Mouse (Mus musculus) G1E (cell line): ENCODE measurements around the gene Tifa. TPM values are rescaled to one million over a fixed set of nuclear protein-coding genes. Genes with fewer than 3 reads are reported as not detected.

Experiments used
- ATAC-seq: 2 replicates; pipeline ENCODE4 v1.8.0; 2016; ENCODE audit warnings: mild to moderate bottlenecking; ENCODE audit not compliant: insufficient number of reproducible peaks, poor library complexity, low FRiP score, severe bottlenecking; ENCODE audit errors: extremely low read depth
- DNase-seq: peaks from one replicate; pipeline ENCODE4 v3.0.0; 2012; ENCODE audit warnings: low spot score
- H3K27me3 ChIP-seq: 2 replicates; pipeline ENCODE4 v1.6.1; 2012; ENCODE audit warnings: mild to moderate bottlenecking, low read length, inconsistent platforms; ENCODE audit not compliant: insufficient read depth
- H3K36me3 ChIP-seq: replicated peaks from 2 replicates; pipeline ENCODE3; 2012; ENCODE audit warnings: mild to moderate bottlenecking, inconsistent platforms
- H3K4me1 ChIP-seq: 2 replicates; pipeline ENCODE4 v1.6.1; 2012; ENCODE audit warnings: low read depth, low read length, inconsistent platforms, mixed read lengths; ENCODE audit not compliant: insufficient read depth
- H3K4me3 ChIP-seq: 2 replicates; pipeline ENCODE4 v1.5.1; 2012; ENCODE audit warnings: low read depth, mild to moderate bottlenecking, inconsistent platforms, low read length, moderate library complexity, mixed read lengths
- H3K9me3 ChIP-seq: replicated peaks from 2 replicates; pipeline ENCODE4 v1.6.1; 2012; ENCODE audit warnings: inconsistent platforms
- CTCF ChIP-seq: IDR thresholded peaks from 2 replicates; pipeline ENCODE4 v1.5.1; 2012; ENCODE audit warnings: low read depth, low read length, inconsistent platforms, mixed read lengths
- GATA1 ChIP-seq: IDR thresholded peaks from 2 replicates; pipeline ENCODE4 v1.6.1; 2012; ENCODE audit warnings: borderline replicate concordance, low read length, inconsistent platforms, mixed read lengths
- GATA2 ChIP-seq: IDR thresholded peaks from 2 replicates; pipeline ENCODE4 v1.6.1; 2012; ENCODE audit warnings: low read depth, low read length, inconsistent platforms, borderline replicate concordance
- POLR2AphosphoS5 ChIP-seq: IDR thresholded peaks from 2 replicates; pipeline ENCODE4 v1.6.1; 2012; ENCODE audit warnings: low read depth, low read length, inconsistent platforms; ENCODE audit not compliant: insufficient replicate concordance
- TAL1 ChIP-seq: conservative IDR thresholded peaks from 2 replicates; pipeline ENCODE4 v1.6.1; 2012; ENCODE audit warnings: low read depth, low read length, inconsistent platforms, mixed read lengths
- polyA plus RNA-seq: library from polyadenylated mRNA; stranded (reverse); fragments of >175 nt; gene quantifications from 2 replicates; pipeline ENCODE4 v1.2.3, GENCODE M21; 2012
- total RNA-seq, 2 experiments: library from RNA; stranded (forward) in 1 of 2; stranded (reverse) in 1 of 2; fragments of 200-1000 nt in 1 of 2; fragments of >200 nt in 1 of 2; fragmentation: Nextera tagmentation in 1 of 2; gene quantifications; 2 replicates each; pipeline ENCODE4 v1.2.3; 2014 to 2017

Gene Tifa
- total and polyA plus RNA-seq, 3 experiments = 7.4 to 20.1 (median 11.5) TPM

GRCm38 (mm10) chr3:127762403-127762802 is 27.2 kb upstream of the Tifa start:
- TF ChIP-seq CTCF (no peak), GATA2 (no peak), POLR2AphosphoS5 (no peak), GATA1 (no peak), TAL1 (no peak)
- Histone ChIP-seq H3K27me3 (peaks cover 10% of the 10 kb centered on the region), H3K4me3 (no peak overlapping the region), H3K36me3 (no peaks in the 10 kb centered on the region), H3K4me1 (no peaks in the 10 kb centered on the region), H3K9me3 (no peaks in the 10 kb centered on the region)
- DNase-seq = no peak
- ATAC-seq = no peak

GRCm38 (mm10) chr3:127763076-127763612 is 26.5 kb upstream of the Tifa start:
- Histone ChIP-seq H3K4me3 (no peak overlapping the region), H3K4me1 (no peaks in the 10 kb centered on the region), H3K36me3 (no peaks in the 10 kb centered on the region), H3K9me3 (no peaks in the 10 kb centered on the region), H3K27me3 (peaks cover 8% of the 10 kb centered on the region; the same call in 1 of the 2 replicates)
- ATAC-seq (peak; percentile 66), DNase-seq (peak; percentile 50)
- TF ChIP-seq CTCF (peak; percentile 54), GATA2 (no peak)

GRCm38 (mm10) chr3:127764541-127764940 is 25.1 kb upstream of the Tifa start:
- DNase-seq (no peak), ATAC-seq (no peak)
- Histone ChIP-seq H3K4me1 (no peaks in the 10 kb centered on the region), H3K27me3 (peaks cover 8% of the 10 kb centered on the region; the same call in 1 of the 2 replicates), H3K36me3 (no peaks in the 10 kb centered on the region), H3K9me3 (no peaks in the 10 kb centered on the region), H3K4me3 (no peak overlapping the region)
- TF ChIP-seq TAL1 (no peak), POLR2AphosphoS5 (no peak), GATA2 (no peak), CTCF (no peak), GATA1 (no peak)

GRCm38 (mm10) chr3:127765971-127766370 is 23.6 kb upstream of the Tifa start:
- Histone ChIP-seq H3K36me3 (no peaks in the 10 kb centered on the region), H3K4me1 (no peaks in the 10 kb centered on the region), H3K27me3 (peaks cover 7% of the 10 kb centered on the region; the same call in 1 of the 2 replicates), H3K4me3 (no peak overlapping the region), H3K9me3 (no peaks in the 10 kb centered on the region)
- DNase-seq (no peak), ATAC-seq (no peak)
- TF ChIP-seq CTCF (no peak), POLR2AphosphoS5 (no peak), GATA2 (no peak), GATA1 (no peak), TAL1 (no peak)

- ATAC-seq (no peak), DNase-seq (no peak)
- Histone ChIP-seq H3K36me3 (no peaks in the 10 kb centered on the region), H3K4me1 (no peaks in the 10 kb centered on the region), H3K4me3 (no peak overlapping the region), H3K9me3 (no peaks in the 10 kb centered on the region), H3K27me3 (peaks cover 9% of the 10 kb centered on the region; the same call in 1 of the 2 replicates)
- TF ChIP-seq CTCF (no peak), TAL1 (no peak), POLR2AphosphoS5 (no peak), GATA1 (no peak), GATA2 (no peak)
Measured at GRCm38 (mm10) chr3:127769146-127769545, 20.5 kb upstream of the Tifa start.

- DNase-seq (no peak), ATAC-seq (peak; percentile 57; the same call in 1 of the 2 replicates)
- Histone ChIP-seq H3K27me3 (0 out of 2 replicates have a peak, but pooled peaks cover 6% of the 10 kb centered on the region), H3K36me3 (no peaks in the 10 kb centered on the region), H3K4me3 (peak within 1 kb of the TSS; percentile 45; the same call in 1 of the 2 replicates), H3K4me1 (peaks cover 7% of the 10 kb centered on the region), H3K9me3 (0 out of 2 replicates have a peak, but pooled peaks cover 2% of the 10 kb centered on the region)
- TF ChIP-seq GATA1 (no peak), GATA2 (no peak), POLR2AphosphoS5 (no peak), CTCF (no peak), TAL1 (no peak)
Measured at GRCm38 (mm10) chr3:127780021-127780644, 9.5 kb upstream of the Tifa start, which contains the start of gene Alpk1. TSS of gene Alpk1 (minus strand) at chr3:127780527.

GRCm38 (mm10) chr3:127780921-127781320 is 8.7 kb upstream of the Tifa start:
- 0 out of 2 replicates have a peak, but pooled peaks cover 6% of the 10 kb centered on the region for H3K27me3 ChIP-seq
- ATAC-seq (no peak), DNase-seq (no peak)
- TF ChIP-seq GATA1 (no peak), TAL1 (no peak), GATA2 (no peak), POLR2AphosphoS5 (no peak), CTCF (no peak)
- H3K36me3 ChIP-seq = no peaks in the 10 kb centered on the region
- H3K9me3 ChIP-seq = 0 out of 2 replicates have a peak, but pooled peaks cover 2% of the 10 kb centered on the region
- peaks cover 7% of the 10 kb centered on the region for H3K4me1 ChIP-seq
- no peak overlapping the region for H3K4me3 ChIP-seq
